Mouse (Mus musculus) bone marrow, adult 2 months (tissue): ENCODE data around the gene Gna11. TPM values are rescaled to one million over a fixed set of nuclear protein-coding genes. Genes with fewer than 3 reads are reported as not detected.

Experiments used
- H3K27ac ChIP-seq: fragments of 200-500 bp; 2 replicates; pipeline ENCODE4 v1.5.1; 2012; ENCODE audit warnings: low read depth, mild to moderate bottlenecking, control low read depth, inconsistent platforms, low read length; ENCODE audit not compliant: control insufficient read depth, poor library complexity, insufficient read depth
- H3K4me1 ChIP-seq: fragments of 200-500 bp; 2 replicates; pipeline ENCODE4 v1.6.1; 2011; ENCODE audit warnings: low read length; ENCODE audit not compliant: control insufficient read depth, insufficient read depth
- H3K4me3 ChIP-seq: fragments of 200-500 bp; replicated peaks from 2 replicates; pipeline ENCODE3; 2011; ENCODE audit warnings: mild to moderate bottlenecking, low read depth, low read length, control low read depth; ENCODE audit not compliant: control insufficient read depth
- CTCF ChIP-seq: fragments of 200-500 bp; IDR thresholded peaks from 2 replicates; pipeline ENCODE4 v1.5.1; 2011; ENCODE audit warnings: low read length, control low read depth; ENCODE audit not compliant: control insufficient read depth, insufficient read depth
- POLR2A ChIP-seq: fragments of 200-500 bp; IDR thresholded peaks from 2 replicates; pipeline ENCODE4 v1.6.1; 2011; ENCODE audit warnings: low read depth, mild to moderate bottlenecking, control low read depth, low read length, borderline replicate concordance; ENCODE audit not compliant: control insufficient read depth
- WGBS: fragments of 180-500 bp; shearing (Covaris S2); methylation state at CpG from one replicate; pipeline ENCODE4 v1.1.7; 2018; 5-methylcytosine and 5-hydroxymethylcytosine counted together
- polyA plus RNA-seq: library from polyadenylated mRNA; stranded (reverse); fragments of >200 nt; gene quantifications from 2 replicates; pipeline ENCODE4 v1.2.4, GENCODE M21; 2011; ENCODE audit warnings: low replicate concordance; ENCODE audit not compliant: missing spikeins, insufficient read depth, insufficient read length

Gna11 gene
- polyA plus RNA-seq, 1 experiment, result 23.8 TPM

DNA sequence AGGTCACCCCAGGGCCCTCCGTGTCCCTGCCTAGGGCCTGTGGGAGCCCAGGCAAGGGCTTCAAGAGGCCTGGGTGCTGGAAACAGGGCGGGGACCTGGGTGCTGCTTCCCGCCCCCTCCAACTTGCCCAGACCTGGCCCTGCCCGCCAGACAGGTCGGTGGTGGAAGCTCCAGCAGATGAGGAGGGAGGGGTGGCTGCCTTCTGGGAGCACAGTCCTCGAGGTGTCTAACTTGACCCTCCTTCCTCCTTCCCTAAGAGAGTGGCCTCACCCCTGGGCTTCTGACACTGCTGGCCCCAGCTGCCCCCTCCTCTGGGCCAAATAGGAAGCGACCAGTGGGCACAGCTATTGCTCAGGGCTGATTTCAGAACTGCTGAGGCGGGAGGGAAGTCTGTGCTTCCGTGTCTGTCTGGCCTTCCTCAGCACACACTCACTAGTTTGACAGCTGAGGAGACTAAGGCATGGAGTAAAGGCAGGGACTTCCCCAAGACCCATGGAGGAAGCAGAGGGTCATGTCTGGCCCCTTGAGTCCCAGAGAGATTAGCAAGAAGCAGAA is 20.9 kb downstream of the Gna11 start, which contains the start of gene Gna15:
TSS of gene Gna15 (minus strand) at position 175 of the 555 bp plus-strand sequence.
- 3% methylated on average over 9 of the region's 9 CpGs for WGBS
- H3K4me1 ChIP-seq, result peaks cover 13% of the 10 kb centered on the region; the same call in 1 of the 2 replicates
- TF ChIP-seq CTCF (no peak), POLR2A (peak; percentile 62)

DNA sequence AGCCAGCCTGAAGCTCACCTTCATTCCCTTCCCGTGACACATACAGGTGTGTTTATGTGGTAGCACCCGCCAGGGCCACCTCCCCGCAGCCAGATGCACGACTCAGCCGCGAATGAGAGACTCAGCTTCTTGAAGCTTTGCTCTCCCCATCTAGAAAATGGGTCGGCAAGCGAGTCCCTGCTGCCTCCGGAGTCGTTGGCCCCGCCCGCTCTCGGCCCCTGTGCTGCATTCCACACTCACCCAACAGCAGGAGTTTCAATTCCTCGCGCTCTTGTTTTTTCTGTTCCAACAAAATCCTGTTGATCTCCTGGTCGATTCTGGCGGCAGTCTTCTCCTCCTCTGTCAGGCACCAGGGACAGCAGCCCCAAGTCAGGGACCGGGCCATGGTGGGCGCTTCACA is 21.4 kb downstream of the Gna11 start:
- H3K27ac ChIP-seq, result peak overlapping the region; percentile 97
- TF ChIP-seq POLR2A (no peak), CTCF (no peak)
- WGBS, result 2% methylated on average over 19 of the region's 19 CpGs
- peak overlapping the region; percentile 71 for H3K4me3 ChIP-seq
- peaks cover 13% of the 10 kb centered on the region; the same call in 1 of the 2 replicates for H3K4me1 ChIP-seq

More for the DNA sequence above, 20.9 kb downstream of the Gna11 start, which contains the start of gene Gna15:
- H3K4me3 ChIP-seq, result peak within 1 kb of the TSS; percentile 73
- H3K27ac ChIP-seq, result peak within 1 kb of the TSS; percentile 97

- TF ChIP-seq CTCF, result no peak
- TF ChIP-seq POLR2A, result no peak
- peaks cover 15% of the 10 kb centered on the region for H3K4me1 ChIP-seq
- 8% methylated on average over 6 of the region's 6 CpGs for WGBS
- H3K4me3 ChIP-seq, result peak overlapping the region; percentile 73
- H3K27ac ChIP-seq, result peak overlapping the region; percentile 97
Observed at GRCm38 (mm10) chr10:81523142-81523541, 21.8 kb downstream of the Gna11 start.

- peak overlapping the region; percentile 36 for H3K27ac ChIP-seq
- whole genome bisulfite sequencing, result 10% methylated on average over 3 of the region's 3 CpGs
- peaks cover 13% of the 10 kb centered on the region for H3K4me1 ChIP-seq
- TF ChIP-seq CTCF (no peak), POLR2A (no peak)
- H3K4me3 ChIP-seq, result no peak overlapping the region
Observed at GRCm38 (mm10) chr10:81519978-81520365, 25.0 kb downstream of the Gna11 start.

DNA sequence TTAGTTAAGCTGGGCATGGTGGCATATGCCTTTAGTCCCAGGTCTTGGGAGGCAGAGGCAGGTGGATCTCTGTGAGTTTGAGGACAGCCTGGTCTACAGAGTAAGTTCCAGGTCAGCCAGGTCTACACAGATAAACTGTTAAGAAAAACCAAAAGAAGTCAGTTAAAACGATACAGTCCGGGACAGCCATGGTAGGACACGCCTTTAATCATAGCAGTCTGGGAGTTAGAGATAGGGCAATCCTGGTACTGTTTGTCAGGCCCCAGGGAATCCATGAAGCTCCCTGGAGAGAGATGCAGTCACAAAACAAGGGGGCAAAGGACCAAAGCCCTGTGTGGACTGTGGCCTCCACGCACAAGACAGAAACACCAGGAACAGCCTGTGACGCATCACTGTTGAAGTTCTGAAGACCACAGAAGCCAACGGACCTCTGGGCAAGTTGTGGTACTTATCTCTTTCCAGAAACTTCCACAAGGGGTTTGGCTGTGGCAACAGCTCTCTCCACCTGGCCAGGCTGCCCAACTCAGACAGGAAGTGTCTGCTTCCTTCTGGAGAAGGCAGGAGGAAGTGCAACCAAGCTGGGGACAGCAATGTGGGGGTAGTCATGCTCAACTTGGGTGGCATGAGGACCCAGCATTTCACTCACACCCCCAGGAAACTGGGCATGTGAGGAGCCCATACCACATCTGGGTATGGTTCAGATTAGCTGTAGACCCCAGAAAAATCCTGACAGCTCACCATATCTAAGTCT is 25.6 kb downstream of the Gna11 start:
- no peak overlapping the region for H3K4me3 ChIP-seq
- peaks cover 12% of the 10 kb centered on the region for H3K4me1 ChIP-seq
- 2% methylated on average over 6 of the region's 6 CpGs for WGBS
- peak overlapping the region; percentile 36 for H3K27ac ChIP-seq
- TF ChIP-seq POLR2A (no peak), CTCF (no peak)

DNA sequence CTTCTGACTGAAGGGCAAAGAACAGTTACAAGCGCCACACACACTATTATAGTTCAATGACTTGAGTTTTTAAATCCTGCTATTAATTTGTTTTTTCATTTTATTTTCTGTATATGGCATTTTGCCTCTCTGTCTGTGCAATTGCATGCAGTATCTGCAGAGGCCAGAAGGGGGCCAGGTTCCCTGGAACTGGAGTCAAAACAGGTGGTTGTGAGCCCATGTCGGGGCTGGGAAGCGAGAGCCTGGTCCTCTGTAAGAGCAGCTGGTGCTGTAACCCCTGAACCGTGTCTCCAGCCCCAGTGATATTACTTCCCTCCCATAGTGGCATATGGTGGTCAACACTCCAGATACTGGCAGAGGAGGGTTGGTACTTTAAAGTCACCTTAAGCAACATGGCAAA is 26.4 kb downstream of the Gna11 start:
- WGBS, result 19% methylated on average over 4 of the region's 4 CpGs
- no peak overlapping the region for H3K4me3 ChIP-seq
- TF ChIP-seq POLR2A (no peak), CTCF (peak; percentile 71)
- H3K27ac ChIP-seq, result no peak overlapping the region
- peaks cover 12% of the 10 kb centered on the region for H3K4me1 ChIP-seq

DNA sequence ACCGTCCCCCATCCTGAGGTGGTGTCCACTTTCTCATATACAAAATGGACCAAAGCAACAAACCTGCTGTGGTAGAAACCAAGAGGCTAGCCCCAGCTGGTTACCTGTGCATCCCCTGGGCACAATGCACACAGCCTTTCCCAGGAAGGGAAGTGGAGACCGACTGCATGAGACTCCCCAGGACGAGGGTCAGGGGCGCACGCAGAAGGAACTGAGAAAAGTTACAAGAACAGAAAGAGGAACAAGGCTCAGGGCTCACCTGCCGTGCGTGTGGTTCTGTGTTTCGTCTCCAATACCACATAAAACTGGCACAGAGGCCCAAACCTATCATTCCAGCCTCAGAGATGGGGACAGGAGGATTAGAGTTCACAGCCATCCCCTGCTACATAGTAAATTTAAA is 27.8 kb downstream of the Gna11 start:
- H3K27ac ChIP-seq, result peak overlapping the region; percentile 5; the same call in 1 of the 2 replicates
- TF ChIP-seq POLR2A (no peak), CTCF (no peak)
- H3K4me1 ChIP-seq, result peaks cover 10% of the 10 kb centered on the region
- no peak overlapping the region for H3K4me3 ChIP-seq
- 17% methylated on average over 8 of the region's 8 CpGs for WGBS

DNA sequence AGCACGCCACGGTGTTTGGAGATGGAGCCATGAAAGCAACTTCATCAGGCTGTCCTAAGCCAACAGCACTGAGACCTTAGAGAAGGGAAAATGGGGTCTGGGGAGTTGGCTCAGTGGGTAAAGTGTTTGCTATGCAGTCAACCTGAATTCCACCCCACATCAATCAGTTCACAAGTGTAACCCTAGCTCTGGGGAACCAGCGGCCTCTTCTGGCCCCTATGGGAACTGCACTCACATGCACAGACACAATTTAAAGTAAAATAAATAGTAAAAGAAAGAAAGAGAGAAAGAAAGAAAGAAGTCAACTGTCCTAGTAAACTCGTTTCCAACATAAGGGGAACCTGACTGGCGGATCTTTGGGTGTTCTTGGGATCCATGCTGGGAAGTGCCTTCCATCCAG is 31.2 kb downstream of the Gna11 start:
- H3K4me3 ChIP-seq, result no peak overlapping the region
- no peak for TF ChIP-seq CTCF
- TF ChIP-seq POLR2A, result no peak
- 90% methylated on average over 5 of the region's 5 CpGs for WGBS

More for the DNA sequence above, 31.2 kb downstream of the Gna11 start:
- H3K4me1 ChIP-seq, result peaks cover 5% of the 10 kb centered on the region
- H3K27ac ChIP-seq, result no peak overlapping the region
